Mouse (Mus musculus) spleen, adult 2 months (tissue): ENCODE measurements around the gene Lipo4. TPM values are rescaled to one million over a fixed set of nuclear protein-coding genes. Genes with fewer than 3 reads are reported as not detected.
"Not testable (repeated sequence)": the region's sequence is repeated elsewhere in the genome, so short reads cannot be mapped to it uniquely, and the experiment has no call there.

Source experiments
- DNase-seq, 2 experiments: peaks; one replicate each; pipeline versions ENCODE4 v3.0.0 to v3.0.0-alpha.2; 2012 to 2021; ENCODE audit warnings: low spot score in 2 of 2, low read depth in 1 of 2
- H3K27ac ChIP-seq: fragments of 200-500 bp; 2 replicates; pipeline ENCODE4 v1.5.1; 2012; ENCODE audit warnings: low read length, inconsistent platforms; ENCODE audit not compliant: insufficient read depth
- H3K27me3 ChIP-seq: fragments of 200-500 bp; 2 replicates; pipeline ENCODE4 v1.6.1; 2012; ENCODE audit warnings: mild to moderate bottlenecking, moderate library complexity, low read length, inconsistent platforms; ENCODE audit not compliant: control insufficient read depth, insufficient read depth
- H3K36me3 ChIP-seq: fragments of 200-500 bp; 2 replicates; pipeline ENCODE4 v1.6.1; 2012; ENCODE audit warnings: mild to moderate bottlenecking, low read length, inconsistent platforms; ENCODE audit not compliant: control insufficient read depth, insufficient read depth
- H3K4me1 ChIP-seq: fragments of 200-500 bp; 2 replicates; pipeline ENCODE4 v1.6.1; 2011; ENCODE audit warnings: inconsistent platforms; ENCODE audit not compliant: control insufficient read depth, insufficient read depth, insufficient read length
- H3K4me3 ChIP-seq: fragments of 200-500 bp; 2 replicates; pipeline ENCODE4 v1.5.1; 2011; ENCODE audit warnings: mild to moderate bottlenecking, inconsistent platforms; ENCODE audit not compliant: insufficient read depth, insufficient read length; ENCODE audit errors: extremely low read depth
- CTCF ChIP-seq: fragments of 200-500 bp; IDR thresholded peaks from 2 replicates; pipeline ENCODE4 v1.5.1; 2011; ENCODE audit warnings: mild to moderate bottlenecking, inconsistent platforms; ENCODE audit not compliant: insufficient read depth, insufficient read length, insufficient replicate concordance; ENCODE audit errors: extremely low read depth
- POLR2A ChIP-seq: fragments of 200-500 bp; IDR thresholded peaks from 2 replicates; pipeline ENCODE4 v1.6.1; 2011; ENCODE audit warnings: low read depth, low read length, inconsistent platforms
- WGBS: fragments of 180-500 bp; shearing (Covaris S2); methylation state at CpG from one replicate; pipeline ENCODE4 v1.1.7; 2018; 5-methylcytosine and 5-hydroxymethylcytosine counted together
- polyA plus RNA-seq: library from polyadenylated mRNA; depleted of rRNA; stranded (reverse); fragments of >200 nt; gene quantifications from 2 replicates; pipeline ENCODE4 v1.2.3, GENCODE M21; 2012; rRNA removed

Lipo4 gene
- not detected in 2 replicates for polyA plus RNA-seq

DNA sequence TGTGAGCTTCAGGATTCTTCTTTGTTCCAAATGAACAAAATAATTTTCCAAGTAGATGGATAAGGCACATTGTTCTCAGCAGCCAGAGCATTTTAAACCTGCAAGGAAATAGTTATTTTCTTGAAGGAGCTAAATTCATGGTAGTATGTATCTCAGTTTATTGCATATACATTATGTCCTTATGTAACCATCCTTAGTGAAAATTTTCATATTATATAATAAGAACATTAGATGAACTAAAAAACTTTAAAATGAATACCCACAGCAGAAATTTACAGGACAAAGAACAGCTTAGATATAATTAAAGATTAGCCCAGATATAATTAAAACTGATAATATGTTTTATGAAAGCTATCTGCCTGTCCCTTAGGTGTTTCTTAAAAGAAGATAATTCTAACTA is at the start of gene Lipo4:
Gene Lipo4, minus strand, starts transcription at position 101 of the 400 bp plus-strand sequence.
- no peaks in the 10 kb centered on the region for H3K4me1 ChIP-seq
- H3K27ac ChIP-seq, result no peak within 1 kb of the TSS
- H3K36me3 ChIP-seq, result no peaks in the 10 kb centered on the region
- DNase-seq, result no peak
- H3K27me3 ChIP-seq, result no peaks in the 10 kb centered on the region
- TF ChIP-seq POLR2A (no peak), CTCF (no peak)
- no peak within 1 kb of the TSS for H3K4me3 ChIP-seq

DNA sequence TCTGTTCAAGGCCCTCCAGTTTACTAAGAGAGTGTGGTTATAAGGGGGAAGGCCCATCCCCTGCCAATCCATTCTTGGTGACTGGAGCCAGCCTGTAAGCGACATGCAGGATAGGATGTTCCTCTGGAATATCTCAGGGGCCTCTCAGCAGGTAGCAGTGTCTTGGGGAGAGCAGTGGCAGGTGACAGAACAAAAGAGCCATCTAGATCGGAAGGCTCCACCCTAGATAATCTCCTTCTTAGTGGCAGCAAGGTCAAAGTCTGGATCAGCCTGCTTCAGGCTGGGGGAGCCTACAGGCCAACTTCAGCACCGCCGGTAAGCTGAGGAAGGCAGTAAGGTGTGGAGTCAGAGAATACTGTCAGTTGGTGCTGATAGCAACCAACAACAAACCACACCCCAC is 61.2 kb downstream of the Lipo4 start:
- H3K27ac ChIP-seq, H3K36me3 ChIP-seq, H3K4me1 ChIP-seq, H3K4me3 ChIP-seq, DNase-seq, H3K27me3 ChIP-seq: not testable (repeated sequence)
- 56% methylated on average over 4 of the region's 4 CpGs for WGBS

DNA sequence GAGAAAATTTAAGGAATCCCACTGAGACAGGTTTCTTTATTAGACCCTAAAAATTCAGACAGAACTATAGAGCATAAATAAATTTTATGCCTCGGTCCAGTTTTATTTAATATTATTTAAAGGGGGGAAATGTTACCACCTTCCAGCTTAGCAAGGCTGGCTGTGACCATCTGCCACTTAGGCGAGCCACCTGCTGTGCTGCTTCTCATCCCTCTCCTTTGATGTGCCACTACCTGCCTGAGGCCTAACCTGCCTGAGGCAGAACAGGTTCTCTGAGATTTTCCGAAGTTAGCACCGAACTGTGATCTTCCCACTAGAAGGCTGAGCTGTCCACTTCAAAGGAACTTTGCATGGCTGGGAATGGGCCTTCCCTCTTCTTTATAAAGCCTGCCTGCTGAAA is 63.9 kb downstream of the Lipo4 start:
- H3K4me1 ChIP-seq, result no peaks in the 10 kb centered on the region
- H3K27me3 ChIP-seq, result no peaks in the 10 kb centered on the region
- no peak overlapping the region for H3K27ac ChIP-seq
- no peak overlapping the region for H3K4me3 ChIP-seq
- WGBS, result 86% methylated on average over 4 of the region's 4 CpGs
- no peak for DNase-seq
- no peaks in the 10 kb centered on the region for H3K36me3 ChIP-seq
- TF ChIP-seq CTCF (no peak), POLR2A (no peak)

Other genes with a start within 250 kb of the Lipo4 start
- 0.34 and 0.63 TPM in 2 replicates for gene Rnls, start 125.5 kb downstream of the Lipo4 start, polyA plus RNA-seq
- not detected in 2 replicates for gene Gm8978, start 107.5 kb upstream of the Lipo4 start, polyA plus RNA-seq
- gene Lipo2, start 233.6 kb upstream of the Lipo4 start, polyA plus RNA-seq, result not detected in 2 replicates
- gene Lipo3, start 244.2 kb upstream of the Lipo4 start, polyA plus RNA-seq, result 1.5 and 1.8 TPM in 2 replicates